Mouse (Mus musculus): ENCODE measurements around the gene Hist1h4h. TPM values are rescaled to one million over a fixed set of nuclear protein-coding genes. Genes with fewer than 3 reads are reported as not detected.

Gene Hist1h4h
- 6.2 TPM for polyA plus RNA-seq (2017; shearing (Covaris generic))

GRCm38 (mm10) chr13:23530901-23531875 lies at the start of gene Hist1h4h:
Gene Hist1h4h (plus strand): TSS chr13:23531050.

GRCm38 (mm10) chr13:23488400-23489322 lies 42.2 kb upstream of the Hist1h4h start, which contains the start of gene Btn2a2:
Gene Btn2a2 (minus strand): TSS chr13:23488857.

GRCm38 (mm10) chr13:23533560-23534367 lies 2.9 kb downstream of the Hist1h4h start, which contains the start of gene Hist1h2af:
Gene Hist1h2af (plus strand): TSS chr13:23533906.

GRCm38 (mm10) chr13:23535137-23536075 lies 4.6 kb downstream of the Hist1h4h start, which contains the start of gene Hist1h3g:
Gene Hist1h3g (plus strand): TSS chr13:23535422.

GRCm38 (mm10) chr13:23542999-23543607 lies 12.3 kb downstream of the Hist1h4h start, which contains the start of gene Hist1h2bh:
Gene Hist1h2bh (minus strand): TSS chr13:23543392.

GRCm38 (mm10) chr13:23543965-23544786 lies 13.3 kb downstream of the Hist1h4h start, which contains the start of gene Hist1h3f:
Gene Hist1h3f (plus strand): TSS chr13:23544052.

GRCm38 (mm10) chr13:23551146-23551834 lies 20.4 kb downstream of the Hist1h4h start, which contains the start of gene Hist1h4f:
Gene Hist1h4f (minus strand): TSS chr13:23551648.

GRCm38 (mm10) chr13:23552962-23553361 lies 22.1 kb downstream of the Hist1h4h start, which contains the start of gene Hist1h1d:
Gene Hist1h1d (plus strand): TSS chr13:23553262.

GRCm38 (mm10) chr13:23561883-23562659 lies 31.2 kb downstream of the Hist1h4h start, which contains the start of gene Hist1h3e:
Gene Hist1h3e (minus strand): TSS chr13:23562369.

GRCm38 (mm10) chr13:23571022-23571503 lies 40.2 kb downstream of the Hist1h4h start, which contains the start of the genes Hist1h2ae and Hist1h2bg:
Gene Hist1h2ae (minus strand): TSS chr13:23571220.
Gene Hist1h2bg (plus strand): TSS chr13:23571396.

GRCm38 (mm10) chr13:23573898-23574524 lies 43.2 kb downstream of the Hist1h4h start, which contains the start of the genes Hist1h2bf and Hist1h2ad:
Gene Hist1h2bf (minus strand): TSS chr13:23574196.
Gene Hist1h2ad (plus strand): TSS chr13:23574381.

GRCm38 (mm10) chr13:23575271-23575851 lies 44.5 kb downstream of the Hist1h4h start, which contains the start of gene Hist1h3d:
Gene Hist1h3d (plus strand): TSS chr13:23575763.

Measured in naive thymus-derived CD4-positive, alpha-beta T cell, adult 5 months (primary cell).